Mouse (Mus musculus) intestine, embryonic 14.5 days (tissue): ENCODE measurements at regions not wholly inside any gene's neighbourhood (a gene's known extent, or its start where the extent isn't known, plus 50 kb on each side); places are given as distances from the start of the nearest gene placed in this dataset.

Experiments
- ATAC-seq: fragments of 200-750 bp; cut with Nextera tagmentation; replicated peaks from 2 replicates; pipeline ENCODE4 v1.8.0; 2017; ENCODE audit warnings: low read depth, moderate number of reproducible peaks, moderate TSS enrichment, moderate library complexity; ENCODE audit not compliant: low FRiP score, low TSS enrichment
- DNase-seq: peaks from one replicate; pipeline ENCODE4 v3.0.0-alpha.2; 2018; ENCODE audit warnings: low spot score
- H3K27ac ChIP-seq: fragments of 300-500 bp; sonication (generic); 2 replicates; pipeline ENCODE4 v1.5.1; 2014; ENCODE audit warnings: low read depth, mild to moderate bottlenecking, control low read depth
- H3K27me3 ChIP-seq: fragments of 300-500 bp; sonication (generic); replicated peaks from 2 replicates; pipeline ENCODE4 v1.6.1; 2014; ENCODE audit warnings: low read length, control low read depth; ENCODE audit not compliant: control insufficient read depth, insufficient read depth
- H3K36me3 ChIP-seq: fragments of 300-500 bp; sonication (generic); 2 replicates; pipeline ENCODE4 v1.6.1; 2014; ENCODE audit warnings: low read length, control low read depth; ENCODE audit not compliant: control insufficient read depth, insufficient read depth
- H3K4me1 ChIP-seq: fragments of 300-500 bp; sonication (generic); replicated peaks from 2 replicates; pipeline ENCODE4 v1.6.1; 2014; ENCODE audit warnings: low read length, control low read depth, mixed read lengths; ENCODE audit not compliant: control insufficient read depth, insufficient read depth
- H3K4me2 ChIP-seq: fragments of 300-500 bp; sonication (generic); 2 replicates; pipeline ENCODE4 v1.6.1; 2014; ENCODE audit warnings: low read length
- H3K4me3 ChIP-seq: fragments of 300-500 bp; sonication (generic); 2 replicates; pipeline ENCODE4 v1.5.1; 2014; ENCODE audit warnings: low read depth, low read length, control low read depth, mixed read lengths
- H3K9ac ChIP-seq: fragments of 300-500 bp; sonication (generic); 2 replicates; pipeline ENCODE4 v1.6.1; 2014; ENCODE audit warnings: mild to moderate bottlenecking, low read length
- H3K9me3 ChIP-seq: fragments of 300-500 bp; sonication (generic); 2 replicates; pipeline ENCODE4 v1.6.1; 2016; ENCODE audit warnings: low read length, control low read depth; ENCODE audit not compliant: control insufficient read depth
- WGBS: fragments of 180-500 bp; shearing (Covaris S2); extraction: QIAGEN DNeasy Blood & Tissue Kit; methylation state at CpG from one replicate; pipeline ENCODE4 v1.1.7; 2014; 5-methylcytosine and 5-hydroxymethylcytosine counted together

DNA sequence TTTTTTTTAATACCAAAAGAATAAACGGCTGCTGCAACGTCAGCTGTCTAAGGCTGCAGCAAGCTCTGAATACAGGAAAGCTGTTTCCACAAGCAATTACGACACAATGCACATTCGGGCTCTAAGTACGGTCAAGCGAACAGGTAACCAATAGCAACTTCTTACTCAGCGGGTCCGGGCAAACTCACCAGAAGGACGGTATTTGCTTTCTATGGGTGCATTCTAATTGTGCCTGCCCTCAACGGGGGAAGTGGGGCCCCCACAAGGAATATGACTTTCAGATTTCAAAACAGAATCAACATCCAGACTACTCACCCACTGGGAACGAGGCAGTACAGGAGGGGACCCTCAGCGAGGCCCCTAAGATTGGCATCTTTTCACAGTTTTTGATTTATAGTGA is 280.1 kb upstream of the Sash1 start:
- DNase-seq (no peak), ATAC-seq (no peak)
- no peaks in the 10 kb centered on the region for H3K27me3 ChIP-seq
- no peaks in the 10 kb centered on the region for H3K36me3 ChIP-seq
- 72% methylated on average over 12 of the region's 12 CpGs for WGBS
- H3K4me3 ChIP-seq, result no peak overlapping the region
- H3K27ac ChIP-seq, result no peak overlapping the region
- H3K4me2 ChIP-seq, result 0 out of 2 replicates have a peak overlapping the region, but pooled peaks have one; percentile 7
- no peaks in the 10 kb centered on the region for H3K4me1 ChIP-seq
- 0 out of 2 replicates have a peak, but pooled peaks cover 8% of the 10 kb centered on the region for H3K9me3 ChIP-seq
- H3K9ac ChIP-seq, result no peak overlapping the region

DNA sequence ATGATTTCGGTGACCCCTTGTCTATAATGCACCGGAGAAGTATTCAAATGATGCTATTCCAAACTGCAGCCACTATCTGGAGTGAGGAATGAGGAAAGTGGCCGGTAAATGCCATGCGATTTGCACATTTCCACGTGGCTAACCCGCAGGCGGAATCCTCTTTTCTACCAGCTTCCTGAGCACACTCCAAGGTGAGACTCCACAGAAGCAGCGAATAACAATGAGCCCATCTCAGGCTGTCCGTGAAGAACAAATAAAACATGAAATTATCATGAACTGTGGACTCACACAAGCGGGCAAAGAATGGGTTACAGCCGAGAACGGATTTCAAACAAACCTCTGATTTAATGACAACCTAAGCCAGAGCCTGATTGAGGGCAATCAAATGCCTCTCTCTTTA is 279.7 kb upstream of the Sash1 start:
- Histone ChIP-seq H3K4me1 (no peaks in the 10 kb centered on the region), H3K36me3 (no peaks in the 10 kb centered on the region), H3K4me2 (no peak overlapping the region), H3K9me3 (0 out of 2 replicates have a peak, but pooled peaks cover 8% of the 10 kb centered on the region), H3K9ac (no peak overlapping the region), H3K4me3 (no peak overlapping the region), H3K27ac (no peak overlapping the region), H3K27me3 (no peaks in the 10 kb centered on the region)
- 73% methylated on average over 12 of the region's 12 CpGs for WGBS
- no peak for ATAC-seq
- DNase-seq, result no peak

DNA sequence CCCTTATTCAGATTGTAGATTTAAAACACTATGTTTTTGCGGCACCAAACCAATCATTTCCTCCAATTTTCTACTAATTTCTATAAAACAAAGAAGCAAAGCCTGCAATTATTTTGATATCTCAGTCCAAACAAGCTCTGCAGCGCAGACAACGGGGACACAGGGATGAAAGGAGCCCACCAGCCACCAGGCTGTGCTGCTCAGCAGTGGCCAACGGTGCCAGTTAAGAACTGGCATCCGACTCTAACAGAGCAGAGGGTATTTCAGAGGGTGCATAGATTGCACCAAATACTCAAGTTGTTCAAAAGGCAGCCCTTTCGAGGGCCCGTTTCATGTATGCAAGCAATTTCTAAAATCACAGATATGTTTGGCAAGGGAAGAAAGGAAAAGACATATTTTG is 278.5 kb upstream of the Sash1 start:
- no peak overlapping the region for H3K9ac ChIP-seq
- WGBS, result 86% methylated on average over 7 of the region's 7 CpGs
- H3K4me2 ChIP-seq, result no peak overlapping the region
- DNase-seq, result no peak
- no peak for ATAC-seq
- H3K9me3 ChIP-seq, result 0 out of 2 replicates have a peak, but pooled peaks cover 8% of the 10 kb centered on the region
- no peaks in the 10 kb centered on the region for H3K27me3 ChIP-seq
- H3K27ac ChIP-seq, result no peak overlapping the region
- no peaks in the 10 kb centered on the region for H3K4me1 ChIP-seq
- H3K36me3 ChIP-seq, result no peaks in the 10 kb centered on the region
- no peak overlapping the region for H3K4me3 ChIP-seq

DNA sequence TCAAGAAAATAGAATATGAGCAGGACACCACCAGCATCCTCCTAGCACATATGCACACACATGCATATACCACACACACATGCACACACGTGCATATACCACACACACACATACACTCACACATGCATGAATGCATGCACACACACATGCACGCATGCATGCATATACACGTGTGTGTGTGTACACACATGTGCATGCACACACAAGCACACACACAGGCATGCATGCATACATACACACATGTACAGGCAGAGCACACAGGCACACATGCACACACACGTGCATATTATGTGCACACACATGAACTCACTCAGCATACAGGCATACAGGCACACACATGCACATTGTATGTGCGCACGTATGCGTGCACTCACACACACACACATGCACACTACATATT is 275.7 kb upstream of the Sash1 start:
- WGBS, result 96% methylated on average over 7 of the region's 7 CpGs
- Histone ChIP-seq H3K4me1 (no peaks in the 10 kb centered on the region), H3K36me3 (no peaks in the 10 kb centered on the region), H3K27me3 (no peaks in the 10 kb centered on the region), H3K9me3 (no peaks in the 10 kb centered on the region), H3K9ac (no peak overlapping the region), H3K4me3 (no peak overlapping the region), H3K27ac (no peak overlapping the region), H3K4me2 (no peak overlapping the region)
- ATAC-seq (no peak), DNase-seq (no peak)

DNA sequence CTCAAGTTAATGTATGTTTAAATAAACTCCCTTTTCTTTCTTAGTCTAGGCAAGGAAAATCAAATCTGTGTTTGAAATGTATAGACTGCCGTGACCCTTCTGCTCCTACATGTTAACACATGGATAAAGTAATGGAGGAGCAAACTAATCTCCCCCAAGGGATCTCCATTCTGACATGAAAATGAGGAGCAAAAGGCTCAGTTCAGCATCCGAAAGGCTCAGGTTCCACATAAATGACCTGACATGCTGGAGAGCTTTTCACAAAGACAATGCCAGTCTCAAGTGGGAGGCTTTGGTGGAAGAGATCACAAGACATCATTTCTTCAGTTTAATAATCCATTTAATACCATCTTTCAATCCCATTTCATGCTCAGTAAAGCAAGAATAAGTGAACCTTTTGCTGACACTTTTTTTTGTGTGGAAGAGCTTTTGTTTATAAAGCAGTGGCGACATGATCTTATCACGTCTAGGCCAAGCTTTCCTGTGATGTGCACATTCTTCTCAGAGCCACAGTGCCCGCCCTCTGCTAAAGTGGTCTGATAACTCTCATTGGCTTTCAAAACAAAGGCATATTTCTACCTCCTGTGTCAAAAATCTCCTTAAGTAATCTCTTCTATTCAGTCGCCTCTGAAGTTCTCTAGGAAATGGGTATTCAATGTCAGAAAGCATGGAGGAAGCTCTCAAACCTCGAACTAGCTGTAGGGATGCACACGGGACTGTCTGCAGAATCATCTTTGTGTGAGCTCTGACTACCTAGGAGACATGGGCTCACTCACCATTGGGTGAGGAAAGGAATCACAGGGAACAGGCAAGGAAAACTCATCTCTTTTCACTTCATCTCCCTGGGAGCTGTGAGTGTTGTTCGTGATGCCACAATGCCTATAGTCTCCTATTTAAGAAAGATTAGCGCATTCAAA is 271.7 kb upstream of the Sash1 start:
- H3K27ac ChIP-seq, result no peak overlapping the region
- no peak overlapping the region for H3K4me2 ChIP-seq
- ATAC-seq (no peak), DNase-seq (no peak)
- H3K4me3 ChIP-seq, result no peak overlapping the region
- 74% methylated on average over 10 of the region's 10 CpGs for WGBS
- no peak overlapping the region for H3K9ac ChIP-seq
- H3K36me3 ChIP-seq, result no peaks in the 10 kb centered on the region
- no peaks in the 10 kb centered on the region for H3K9me3 ChIP-seq
- H3K27me3 ChIP-seq, result no peaks in the 10 kb centered on the region
- no peaks in the 10 kb centered on the region for H3K4me1 ChIP-seq

DNA sequence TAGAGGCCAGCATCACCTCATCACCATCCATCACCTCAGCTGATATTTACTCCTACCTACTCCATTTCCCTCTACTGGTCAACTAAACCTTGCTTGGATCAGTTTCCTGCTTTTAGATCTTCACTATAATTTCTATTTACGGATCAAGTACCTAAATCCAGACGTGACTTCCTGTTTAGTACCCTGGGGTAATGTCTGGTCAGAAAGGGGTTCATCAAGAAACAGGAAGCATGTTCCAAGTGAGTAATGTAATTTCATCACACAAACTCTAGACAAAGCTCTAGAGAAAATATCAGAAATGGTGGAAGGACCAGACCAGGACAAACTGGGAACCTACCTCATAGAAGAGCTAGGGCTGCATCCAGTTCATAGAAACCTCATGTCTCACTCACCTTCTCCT is 250.2 kb upstream of the Sash1 start:
- ATAC-seq, result no peak
- 66% methylated on average over 2 of the region's 2 CpGs for WGBS

DNA sequence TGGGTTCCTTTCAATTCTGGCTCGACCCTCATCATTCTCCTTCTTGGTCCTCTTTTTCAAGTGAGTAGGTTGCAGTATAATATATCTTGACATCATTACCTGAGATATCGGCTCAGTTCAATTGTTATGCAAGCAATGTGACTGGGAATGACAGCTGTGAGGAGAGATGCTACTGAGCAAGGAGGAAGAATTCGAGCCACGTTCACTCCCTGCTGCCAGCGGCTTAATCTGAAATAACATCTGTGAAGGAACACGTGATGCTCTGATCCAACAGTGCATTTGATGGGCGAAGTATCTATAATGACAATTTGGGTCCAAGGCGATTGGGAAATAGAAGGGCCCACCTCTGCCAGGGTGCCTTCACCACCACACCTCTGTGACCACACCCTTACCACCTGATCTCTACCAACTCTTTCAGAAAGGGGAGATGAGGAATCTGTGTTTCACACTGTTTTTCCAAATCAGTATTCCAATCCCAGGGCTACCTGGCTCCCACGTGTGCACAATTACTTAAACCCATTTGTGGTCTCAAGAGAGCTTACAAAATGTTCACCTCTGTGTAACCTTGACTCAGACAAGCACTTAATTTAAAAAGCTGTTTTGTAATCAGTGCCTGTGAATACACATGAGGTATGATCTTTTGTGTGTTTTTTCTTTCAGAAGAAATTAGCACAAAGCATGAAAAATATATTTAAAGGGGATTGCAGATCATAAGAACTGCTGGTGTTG is 248.6 kb upstream of the Sash1 start:
- Histone ChIP-seq H3K27me3 (no peaks in the 10 kb centered on the region), H3K36me3 (no peaks in the 10 kb centered on the region), H3K4me2 (no peak overlapping the region), H3K9ac (no peak overlapping the region), H3K4me1 (no peaks in the 10 kb centered on the region; the same call in 1 of the 2 replicates), H3K9me3 (no peaks in the 10 kb centered on the region), H3K27ac (no peak overlapping the region), H3K4me3 (no peak overlapping the region)
- WGBS, result 76% methylated on average over 9 of the region's 9 CpGs
- ATAC-seq (no peak), DNase-seq (no peak)

More for the DNA sequence above, 250.2 kb upstream of the Sash1 start:
- Histone ChIP-seq H3K27me3 (no peaks in the 10 kb centered on the region), H3K9ac (no peak overlapping the region), H3K4me2 (no peak overlapping the region), H3K4me3 (no peak overlapping the region), H3K36me3 (no peaks in the 10 kb centered on the region), H3K27ac (no peak overlapping the region), H3K9me3 (no peaks in the 10 kb centered on the region), H3K4me1 (no peaks in the 10 kb centered on the region)
- no peak for DNase-seq

DNA sequence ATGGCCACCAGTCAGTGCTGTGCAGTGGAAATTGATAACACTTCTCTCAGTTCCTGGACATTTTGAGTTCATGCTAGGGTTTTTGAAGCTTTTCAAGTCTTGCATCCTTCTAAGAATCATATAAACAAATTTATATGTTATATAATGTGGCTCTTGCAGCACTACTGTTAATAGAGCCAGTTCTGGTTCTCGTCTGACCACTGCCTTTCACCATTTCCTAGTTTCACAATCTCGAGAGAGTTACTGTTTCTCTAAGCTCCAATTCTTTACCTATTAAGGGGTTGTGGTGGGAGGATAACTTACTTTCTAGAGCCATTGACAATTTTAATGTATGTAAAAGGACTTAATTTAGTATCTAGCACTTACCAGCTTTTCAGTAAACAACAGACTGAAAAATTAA is 244.2 kb upstream of the Sash1 start:
- no peaks in the 10 kb centered on the region for H3K27me3 ChIP-seq
- DNase-seq, result no peak
- no peak overlapping the region for H3K4me2 ChIP-seq
- no peak overlapping the region for H3K4me3 ChIP-seq
- H3K27ac ChIP-seq, result no peak overlapping the region
- peaks cover 5% of the 10 kb centered on the region; the same call in 1 of the 2 replicates for H3K4me1 ChIP-seq
- WGBS, result 68% methylated on average over 2 of the region's 2 CpGs
- H3K9ac ChIP-seq, result no peak overlapping the region
- no peak for ATAC-seq
- H3K36me3 ChIP-seq, result no peaks in the 10 kb centered on the region
- H3K9me3 ChIP-seq, result no peaks in the 10 kb centered on the region
